17 mouse cellular contexts compared by ENCODE assay signal in genomic region chr5:66036440-66037054, GRCm38 (mm10). TPM values are rescaled to one million over a fixed set of nuclear protein-coding genes. Genes with fewer than 3 reads are reported as not detected.
A peak's percentile ranks its signal among the peaks of the same experiment; 100 is the strongest.
DNase-seq lines count a peak whose midpoint lies in the region; ATAC-seq lines count a peak whose summit lies in the region.
"Had no signal": no experiment of that assay in that cellular context is flagged by ENCODE, and none has a peak within 500 bp of the region (broad histone marks: within the 10 kb centered on the region; RNA-seq: fewer than 3 reads in every experiment).

No protein-coding gene starts in this region.

- no peak for DNase-seq in hindbrain, embryonic 11.5 days (ENCODE audit: low spot score)
- DNase-seq in lung, postnatal 10 days = no peak
- DNase-seq in adipocyte (ENCODE audit: low spot score) = no peak
- DNase-seq: adrenal gland, postnatal 36 days; cerebellum, adult 9-10 months; heart, adult 2 months; kidney, adult 8-10 months; layer of hippocampus, postnatal 36 days; thymus, adult 2 months had no signal

- no peaks in the 10 kb centered on the region for H3K9me3 ChIP-seq in hindbrain, embryonic 16.5 days (ENCODE audit: control insufficient read depth, low read length)
- H3K9me3 ChIP-seq in hindbrain, embryonic 11.5 days (ENCODE audit: control insufficient read depth, low read length) = no peaks in the 10 kb centered on the region
- no peaks in the 10 kb centered on the region for H3K9me3 ChIP-seq in lung, embryonic 16.5 days (ENCODE audit: control insufficient read depth, low read length)
- no peaks in the 10 kb centered on the region for H3K9me3 ChIP-seq in midbrain, embryonic 13.5 days
- H3K9me3 ChIP-seq in stomach, embryonic 16.5 days (replicated peaks; ENCODE audit: control insufficient read depth, low read length) = no peaks in the 10 kb centered on the region
- H3K9me3 ChIP-seq: hindbrain, embryonic 13.5 days; limb, embryonic 15.5 days had no signal

- 31% methylated on average over 7 of the region's 7 CpGs for WGBS in hindbrain, embryonic 16.5 days
- WGBS in hindbrain, embryonic 11.5 days = 42% methylated on average over 7 of the region's 7 CpGs
- 36% methylated on average over 7 of the region's 7 CpGs for WGBS in lung, embryonic 16.5 days
- WGBS in midbrain, embryonic 13.5 days = 38% methylated on average over 7 of the region's 7 CpGs
- 41% methylated on average over 7 of the region's 7 CpGs for WGBS in stomach, embryonic 16.5 days

- H3K36me3 ChIP-seq in hindbrain, embryonic 16.5 days (ENCODE audit: control insufficient read depth, insufficient read depth, low read length) = no peaks in the 10 kb centered on the region
- no peaks in the 10 kb centered on the region for H3K36me3 ChIP-seq in hindbrain, embryonic 11.5 days (ENCODE audit: control insufficient read depth, insufficient read depth, low read length)
- no peaks in the 10 kb centered on the region for H3K36me3 ChIP-seq in lung, embryonic 16.5 days (ENCODE audit: control insufficient read depth, insufficient read depth, low read length)
- no peaks in the 10 kb centered on the region for H3K36me3 ChIP-seq in midbrain, embryonic 13.5 days
- H3K36me3 ChIP-seq in stomach, embryonic 16.5 days (ENCODE audit: control insufficient read depth, insufficient read depth, low read length) = no peaks in the 10 kb centered on the region
- H3K36me3 ChIP-seq: hindbrain, embryonic 13.5 days; limb, embryonic 15.5 days had no signal

- peak; percentile 54; the same call in 1 of the 2 replicates for ATAC-seq in hindbrain, embryonic 16.5 days
- ATAC-seq in hindbrain, embryonic 11.5 days (ENCODE audit: low FRiP score) = no peak
- peak; percentile 63 for ATAC-seq in lung, embryonic 16.5 days (ENCODE audit: low read depth)
- peak; percentile 17; the same call in 1 of the 2 replicates for ATAC-seq in midbrain, embryonic 13.5 days
- ATAC-seq in stomach, embryonic 16.5 days (ENCODE audit: insufficient read depth, low FRiP score) = peak; percentile 26; the same call in 1 of the 2 replicates
- ATAC-seq: Patski had no signal

- H3K27ac ChIP-seq in hindbrain, embryonic 16.5 days (ENCODE audit: low read depth, low read length) = 0 out of 2 replicates have a peak overlapping the region, but pooled peaks have one; percentile 51
- H3K27ac ChIP-seq in hindbrain, embryonic 11.5 days (ENCODE audit: low read depth, low read length) = no peak overlapping the region
- peak overlapping the region; percentile 38 for H3K27ac ChIP-seq in lung, embryonic 16.5 days (ENCODE audit: low read length)
- no peak overlapping the region for H3K27ac ChIP-seq in midbrain, embryonic 13.5 days
- H3K27ac ChIP-seq in stomach, embryonic 16.5 days (ENCODE audit: low read length) = no peak overlapping the region
- H3K27ac ChIP-seq: heart, adult 2 months; hindbrain, embryonic 13.5 days; limb, embryonic 15.5 days had no signal

- no peaks in the 10 kb centered on the region for H3K27me3 ChIP-seq in hindbrain, embryonic 16.5 days (replicated peaks; ENCODE audit: control insufficient read depth, insufficient read depth, low read length)
- H3K27me3 ChIP-seq in hindbrain, embryonic 11.5 days (ENCODE audit: control insufficient read depth, insufficient read depth, low read length) = no peaks in the 10 kb centered on the region
- no peaks in the 10 kb centered on the region for H3K27me3 ChIP-seq in lung, embryonic 16.5 days (ENCODE audit: control insufficient read depth, insufficient read depth, low read depth, low read length)
- no peaks in the 10 kb centered on the region for H3K27me3 ChIP-seq in midbrain, embryonic 13.5 days
- no peaks in the 10 kb centered on the region for H3K27me3 ChIP-seq in stomach, embryonic 16.5 days (ENCODE audit: control insufficient read depth, insufficient read depth, low read length)
- H3K27me3 ChIP-seq: hindbrain, embryonic 13.5 days; limb, embryonic 15.5 days; Patski had no signal

- H3K4me1 ChIP-seq in hindbrain, embryonic 16.5 days (ENCODE audit: control insufficient read depth, insufficient read depth, low read depth, low read length) = peaks cover 12% of the 10 kb centered on the region
- no peaks in the 10 kb centered on the region for H3K4me1 ChIP-seq in hindbrain, embryonic 11.5 days (replicated peaks; ENCODE audit: control insufficient read depth, insufficient read depth, low read length)
- peaks cover 21% of the 10 kb centered on the region for H3K4me1 ChIP-seq in lung, embryonic 16.5 days (replicated peaks; ENCODE audit: control insufficient read depth, insufficient read depth, low read length)
- peaks cover 8% of the 10 kb centered on the region; the same call in 1 of the 2 replicates for H3K4me1 ChIP-seq in midbrain, embryonic 13.5 days (replicated peaks)
- H3K4me1 ChIP-seq in stomach, embryonic 16.5 days (ENCODE audit: control insufficient read depth, insufficient read depth, low read length) = peaks cover 32% of the 10 kb centered on the region
- H3K4me1 ChIP-seq: limb, embryonic 15.5 days had no signal

- H3K4me2 ChIP-seq in hindbrain, embryonic 16.5 days (ENCODE audit: low read length) = no peak overlapping the region
- no peak overlapping the region for H3K4me2 ChIP-seq in hindbrain, embryonic 11.5 days (replicated peaks; ENCODE audit: low read depth, low read length)
- H3K4me2 ChIP-seq in lung, embryonic 16.5 days (ENCODE audit: low read depth, low read length) = peak overlapping the region; percentile 0; the same call in 1 of the 2 replicates
- H3K4me2 ChIP-seq in midbrain, embryonic 13.5 days (replicated peaks) = no peak overlapping the region
- no peak overlapping the region for H3K4me2 ChIP-seq in stomach, embryonic 16.5 days (ENCODE audit: low read depth, low read length)
- H3K4me2 ChIP-seq: hindbrain, embryonic 13.5 days; limb, embryonic 15.5 days had no signal

- H3K9ac ChIP-seq in hindbrain, embryonic 16.5 days (ENCODE audit: low read depth, low read length) = 0 out of 2 replicates have a peak overlapping the region, but pooled peaks have one; percentile 14
- no peak overlapping the region for H3K9ac ChIP-seq in hindbrain, embryonic 11.5 days (ENCODE audit: low read depth, low read length)
- no peak overlapping the region for H3K9ac ChIP-seq in lung, embryonic 16.5 days (ENCODE audit: low read length)
- H3K9ac ChIP-seq in midbrain, embryonic 13.5 days (replicated peaks) = no peak overlapping the region
- no peak overlapping the region for H3K9ac ChIP-seq in stomach, embryonic 16.5 days (ENCODE audit: low read length)
- H3K9ac ChIP-seq: hindbrain, embryonic 13.5 days; limb, embryonic 15.5 days had no signal

- H3K4me3 ChIP-seq in hindbrain, embryonic 16.5 days (ENCODE audit: low read length) = no peak overlapping the region
- no peak overlapping the region for H3K4me3 ChIP-seq in hindbrain, embryonic 11.5 days (ENCODE audit: low read depth, low read length)
- H3K4me3 ChIP-seq in lung, embryonic 16.5 days (ENCODE audit: low read length) = no peak overlapping the region
- no peak overlapping the region for H3K4me3 ChIP-seq in midbrain, embryonic 13.5 days (replicated peaks)
- H3K4me3 ChIP-seq in stomach, embryonic 16.5 days (replicated peaks; ENCODE audit: low read length) = no peak overlapping the region
- H3K4me3 ChIP-seq: heart, adult 2 months; hindbrain, embryonic 13.5 days; limb, embryonic 15.5 days had no signal

RNA-seq across cellular contexts. Expression of gene 9130230L23Rik, which starts 32.5 kb away (rescaled TPM):
- 0.12 and 0.14 TPM in 2 replicates for polyA plus RNA-seq in hindbrain, embryonic 16.5 days (2015; fragmentation: Nextera tagmentation; extraction: Ambion mirVana)
- polyA plus RNA-seq in hindbrain, embryonic 11.5 days (2014; fragmentation: Nextera tagmentation; extraction: Ambion mirVana) = 0.32 and 0.40 TPM in 2 replicates
- 1.4 and 2.3 TPM in 2 replicates for polyA plus RNA-seq in lung, embryonic 16.5 days (2015; fragmentation: Nextera tagmentation; extraction: Ambion mirVana)
- 0.34 TPM in 1 of 2 replicates, not detected in the other for polyA plus RNA-seq in midbrain, embryonic 13.5 days (2015; fragmentation: Nextera tagmentation; extraction: Ambion mirVana)
- 1.9 and 2.6 TPM in 2 replicates for polyA plus RNA-seq in stomach, embryonic 16.5 days (2015; fragmentation: Nextera tagmentation; extraction: Ambion mirVana)
- polyA plus RNA-seq: neural tube, embryonic 14.5 days; Patski had no signal

Comparison
In these comparisons a context has a peak if more than half of its experiments do, and no peak if none do; other contexts are left out.
1. H3K27ac ChIP-seq: peak in hindbrain, embryonic 16.5 days (single experiment) and lung, embryonic 16.5 days (single experiment); none in hindbrain, embryonic 11.5 days (single experiment), midbrain, embryonic 13.5 days (single experiment) and stomach, embryonic 16.5 days (single experiment).